35 mouse cellular contexts compared by ENCODE assay signal in the genomic region with DNA sequence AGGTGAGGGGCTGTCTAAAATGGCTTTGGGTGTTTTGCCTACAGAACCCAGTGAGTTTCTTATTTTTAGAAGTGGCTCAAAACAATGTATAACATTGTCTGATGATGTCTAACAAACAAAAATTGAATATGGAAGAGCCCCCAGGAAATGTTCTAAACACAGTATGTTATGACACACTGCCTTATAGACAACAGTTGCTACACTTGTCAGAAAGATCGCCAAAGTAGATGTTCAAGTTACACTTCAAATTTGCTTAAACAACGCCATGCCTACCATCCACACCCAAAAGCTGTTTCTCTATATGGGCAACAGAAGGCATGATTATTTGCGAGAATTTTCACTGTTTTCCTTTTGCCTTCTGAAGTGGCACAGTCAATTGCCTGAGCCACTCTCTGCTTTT. TPM values are rescaled to one million over a fixed set of nuclear protein-coding genes. Genes with fewer than 3 reads are reported as not detected.
"Had no signal": no experiment of that assay in that cellular context is flagged by ENCODE, and none has a peak within 500 bp of the region (broad histone marks: within the 10 kb centered on the region; RNA-seq: fewer than 3 reads in every experiment).

No protein-coding gene starts in this region.

- H3K27ac ChIP-seq: heart, embryonic 13.5 days; heart, embryonic 15.5 days; hindbrain, embryonic 10.5 days; hindbrain, embryonic 12.5 days; hindbrain, embryonic 13.5 days; hindbrain, embryonic 14.5 days; hindbrain, embryonic 15.5 days; hindbrain, postnatal 0 days; intestine, embryonic 15.5 days; kidney, embryonic 15.5 days; kidney, postnatal 0 days; layer of hippocampus, adult 2 months; left cerebral cortex, adult 2 months had no signal

- H3K4me2 ChIP-seq: heart, embryonic 13.5 days; heart, embryonic 15.5 days; hindbrain, embryonic 12.5 days; hindbrain, embryonic 13.5 days; hindbrain, embryonic 14.5 days; hindbrain, embryonic 15.5 days; intestine, embryonic 15.5 days; kidney, embryonic 15.5 days had no signal

- H3K27me3 ChIP-seq: heart, embryonic 13.5 days; heart, embryonic 15.5 days; hindbrain, embryonic 12.5 days; hindbrain, embryonic 13.5 days; hindbrain, embryonic 15.5 days; intestine, embryonic 15.5 days; kidney, embryonic 15.5 days had no signal

- ATAC-seq: hindbrain, embryonic 16.5 days; hindbrain, postnatal 0 days; inflammation-experienced regulatory T-cells, adult 6 months; intestine, embryonic 15.5 days; intestine, embryonic 16.5 days; intestine, postnatal 0 days had no signal

- H3K9ac ChIP-seq: heart, embryonic 13.5 days; heart, embryonic 15.5 days; hindbrain, embryonic 12.5 days; hindbrain, embryonic 13.5 days; hindbrain, embryonic 14.5 days; hindbrain, embryonic 15.5 days; intestine, embryonic 15.5 days; kidney, embryonic 15.5 days had no signal

- H3K9me3 ChIP-seq: heart, embryonic 13.5 days; heart, embryonic 15.5 days; hindbrain, embryonic 10.5 days; hindbrain, embryonic 12.5 days; hindbrain, embryonic 13.5 days; hindbrain, embryonic 15.5 days; intestine, embryonic 15.5 days; kidney, embryonic 15.5 days had no signal

- H3K4me3 ChIP-seq: heart, embryonic 13.5 days; heart, embryonic 15.5 days; hindbrain, embryonic 10.5 days; hindbrain, embryonic 12.5 days; hindbrain, embryonic 13.5 days; hindbrain, embryonic 15.5 days; intestine, embryonic 15.5 days; kidney, embryonic 15.5 days; layer of hippocampus, adult 2 months; left cerebral cortex, adult 2 months had no signal

- H3K4me1 ChIP-seq: heart, embryonic 15.5 days; hindbrain, embryonic 10.5 days; hindbrain, embryonic 12.5 days; hindbrain, embryonic 15.5 days; intestine, embryonic 15.5 days; kidney, embryonic 15.5 days had no signal

- DNase-seq: heart, postnatal 10 days; heart, postnatal 14 days; heart, postnatal 36 days; heart, postnatal 4 days; kidney, adult 11 months; kidney, adult 18-20 months; kidney, adult 2 months; kidney, adult 8-10 months; kidney, adult 9 months; kidney, postnatal 10 days; kidney, postnatal 14 days; kidney, postnatal 25 days; kidney, postnatal 36 days; kidney, postnatal 4 days; layer of hippocampus, adult 9-11 months; layer of hippocampus, postnatal 36 days had no signal

- H3K36me3 ChIP-seq: heart, embryonic 13.5 days; heart, embryonic 15.5 days; hindbrain, embryonic 10.5 days; hindbrain, embryonic 12.5 days; hindbrain, embryonic 15.5 days; intestine, embryonic 15.5 days; kidney, embryonic 15.5 days had no signal

RNA-seq across cellular contexts. Expression of a gene that starts 10.8 kb away (rescaled TPM):
- total RNA-seq: heart, postnatal 25 days; hematopoietic stem cell, adult 5-6 weeks had no signal
